Mouse (Mus musculus) left cerebral cortex, postnatal 25 days (tissue): Measurements from ENCODE around the gene Fktn. TPM values are rescaled to one million over a fixed set of nuclear protein-coding genes. Genes with fewer than 3 reads are reported as not detected.
"Not testable (repeated sequence)": the region's sequence is repeated elsewhere in the genome, so short reads cannot be mapped to it uniquely, and the experiment has no call there.

Experiments
- DNase-seq, 2 experiments: peaks; one replicate each; pipeline ENCODE4 v3.0.0; 2022; ENCODE audit warnings: low spot score in 2 of 2, mixed read lengths in 1 of 2
- intact Hi-C: fragments of 180-260 bp; cut with DNase I; formaldehyde crosslinking; loops from one replicate; pipeline ENCODE4 v1.15.1; 2025
- total RNA-seq, 2 experiments: library from RNA; stranded (reverse); gene quantifications; 2 replicates each; pipeline ENCODE4 v1.2.3; 2021

Gene Fktn
- 10 to 100 TPM; 29.0 to 31.8 TPM for total RNA-seq

GRCm38 (mm10) chr4:53713704-53714050 is at the start of gene Fktn:
Gene Fktn (plus strand): TSS chr4:53713998.
- intact Hi-C loops, result no loop called here

GRCm38 (mm10) chr4:53682092-53682491 is 31.7 kb upstream of the Fktn start:
- DNase-seq, result no peak
- intact Hi-C loops, result no loop called here

More at GRCm38 (mm10) chr4:53713704-53714050, at the start of gene Fktn:
- no peak for DNase-seq

GRCm38 (mm10) chr4:53688965-53689364 is 24.8 kb upstream of the Fktn start:
- intact Hi-C loops, result no loop called here
- DNase-seq, result no peak

- intact Hi-C loops, result no loop called here
- peak in 1 of 2 experiments; percentile 56 for DNase-seq
Measured at GRCm38 (mm10) chr4:53691418-53691817, 22.4 kb upstream of the Fktn start.

- DNase-seq, intact Hi-C loops: not testable (repeated sequence)
Measured at GRCm38 (mm10) chr4:53709166-53709565, 4.6 kb upstream of the Fktn start.

- DNase-seq, result no peak
- intact Hi-C loops, result no loop called here
Measured at GRCm38 (mm10) chr4:53710021-53710420, 3.8 kb upstream of the Fktn start.

- DNase-seq, result no peak
- intact Hi-C loops, result no loop called here
Measured at GRCm38 (mm10) chr4:53710555-53711328, 3.1 kb upstream of the Fktn start.

GRCm38 (mm10) chr4:53714051-53714814 is 435 bp downstream of the Fktn start:
- intact Hi-C loops, result no loop called here
- DNase-seq, result peak; percentile 93 to 95

- no peak for DNase-seq
- intact Hi-C loops, result no loop called here
Measured at GRCm38 (mm10) chr4:53715977-53716376, 2.2 kb downstream of the Fktn start.

GRCm38 (mm10) chr4:53717546-53717945 is 3.7 kb downstream of the Fktn start:
- intact Hi-C loops, result no loop called here
- no peak for DNase-seq

GRCm38 (mm10) chr4:53718261-53718660 is 4.5 kb downstream of the Fktn start:
- intact Hi-C loops, result no loop called here
- DNase-seq, result no peak

- DNase-seq, result peak in 1 of 2 experiments; percentile 26
- intact Hi-C loops, result no loop called here
Measured at GRCm38 (mm10) chr4:53722506-53722905, 8.7 kb downstream of the Fktn start.

- DNase-seq, intact Hi-C loops: not testable (repeated sequence)
Measured at GRCm38 (mm10) chr4:53726100-53726499, 12.3 kb downstream of the Fktn start.

GRCm38 (mm10) chr4:53728121-53728520 is 14.3 kb downstream of the Fktn start:
- no peak for DNase-seq
- intact Hi-C loops, result no loop called here

- intact Hi-C loops, result loop anchor here (1.0 to 5.0 kb wide), 2 partner anchors 106 to 178 kb away; no protein-coding TSS in a partner anchor
- peak; percentile 54 to 76 for DNase-seq
Measured at GRCm38 (mm10) chr4:53738956-53739616, 25.3 kb downstream of the Fktn start.

- peak in 1 of 2 experiments; percentile 82 for DNase-seq
- intact Hi-C loops, result loop anchor here (1.0 to 5.0 kb wide), 2 partner anchors 8 to 77 kb away; partner anchors contain the start of gene Tmem38b
Measured at GRCm38 (mm10) chr4:53749831-53750230, 36.0 kb downstream of the Fktn start.

GRCm38 (mm10) chr4:53750391-53751120 is 36.8 kb downstream of the Fktn start:
- intact Hi-C loops, result loop anchor here (1.0 to 5.0 kb wide), 2 partner anchors 8 to 77 kb away; partner anchors contain the start of gene Tmem38b
- DNase-seq, result peak; percentile 50 to 91

GRCm38 (mm10) chr4:53757030-53757429 is 43.2 kb downstream of the Fktn start:
- intact Hi-C loops, result no loop called here
- DNase-seq, result no peak

GRCm38 (mm10) chr4:53758764-53759163 is 45.0 kb downstream of the Fktn start:
- peak in 1 of 2 experiments; percentile 77 for DNase-seq
- intact Hi-C loops, result loop anchor here (1.0 kb wide), 1 partner anchor 8 kb away; no protein-coding TSS in a partner anchor
